Mouse (Mus musculus): ENCODE results near the gene Gatd1. TPM values are rescaled to one million over a fixed set of nuclear protein-coding genes. Genes with fewer than 3 reads are reported as not detected.
"Not testable (repeated sequence)": the region's sequence is repeated elsewhere in the genome, so short reads cannot be mapped to it uniquely, and the experiment has no call there.

Gene Gatd1
- total RNA-seq, 1 experiment from 2014 or later = 16.8 TPM

DNA sequence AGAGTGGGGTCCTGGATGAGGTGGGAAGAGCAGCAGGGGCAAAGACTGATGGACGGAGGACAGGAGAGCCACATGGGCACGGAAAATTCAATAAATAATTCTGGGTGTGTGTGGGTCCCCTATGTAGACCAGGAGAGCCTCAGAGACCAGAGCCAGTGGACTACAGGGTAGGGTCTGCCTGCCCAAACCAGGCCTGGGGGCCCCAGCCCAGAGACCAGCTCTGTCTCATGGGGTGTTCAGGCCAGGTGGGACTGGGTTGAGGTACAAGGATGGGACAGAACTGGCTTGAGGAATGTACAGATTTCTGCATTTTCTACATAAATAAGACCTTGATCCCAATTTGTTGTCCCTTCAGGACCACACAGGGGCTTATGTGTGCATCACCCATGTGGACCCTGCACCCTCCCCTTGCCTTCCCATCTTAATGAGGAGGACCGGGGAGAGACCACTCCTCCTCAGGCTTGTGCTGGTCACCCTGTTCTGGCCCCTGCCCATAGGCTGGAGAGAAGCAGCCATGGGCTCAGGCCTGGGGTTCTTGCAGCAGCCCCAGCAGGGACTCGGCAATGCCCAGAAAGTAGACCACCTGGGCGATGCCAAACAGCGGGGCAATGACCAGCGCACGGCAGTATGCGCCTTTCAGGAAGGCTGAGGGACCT lies 16.8 kb upstream of the Gatd1 start:
- no peak for ATAC-seq (ENCODE audit: extremely low read depth, insufficient number of reproducible peaks, low FRiP score, poor library complexity, severe bottlenecking)

DNA sequence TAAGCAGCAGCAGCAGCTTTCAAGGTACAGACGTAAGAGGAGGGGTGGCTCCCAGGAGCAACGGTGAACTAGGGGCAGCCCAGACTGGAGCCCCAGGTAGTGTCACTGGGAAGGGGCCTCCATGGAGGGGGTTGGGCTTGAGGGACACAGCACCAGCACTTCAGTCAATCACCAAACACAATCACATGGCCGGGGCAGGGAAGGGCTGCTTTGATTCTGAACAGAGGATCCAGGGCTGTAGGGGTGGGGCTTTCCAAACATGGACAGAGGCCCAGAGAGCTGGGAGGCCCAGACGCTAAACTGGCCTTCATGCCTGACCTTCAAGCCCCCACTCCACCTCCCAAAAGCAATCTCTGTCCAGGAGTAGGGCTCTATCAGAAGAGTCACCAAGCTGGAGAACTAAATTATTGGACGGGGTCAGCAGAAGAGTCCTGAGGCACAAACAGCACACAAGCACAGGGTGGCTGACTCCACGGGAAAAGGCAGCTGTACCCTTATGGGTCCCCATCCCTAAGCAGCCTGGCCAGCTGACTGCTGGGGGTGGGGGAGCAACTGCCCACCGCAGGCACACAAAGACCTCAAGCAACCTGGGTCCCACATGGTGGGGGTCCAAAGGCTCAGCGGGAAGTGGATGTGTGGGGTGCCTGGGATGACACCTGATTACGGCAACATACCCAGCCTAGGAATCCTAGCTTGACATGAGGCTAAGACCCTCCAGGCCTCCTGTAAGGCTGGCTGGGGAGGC lies 16.1 kb upstream of the Gatd1 start:
- no peak for ATAC-seq (ENCODE audit: extremely low read depth, insufficient number of reproducible peaks, low FRiP score, poor library complexity, severe bottlenecking)

DNA sequence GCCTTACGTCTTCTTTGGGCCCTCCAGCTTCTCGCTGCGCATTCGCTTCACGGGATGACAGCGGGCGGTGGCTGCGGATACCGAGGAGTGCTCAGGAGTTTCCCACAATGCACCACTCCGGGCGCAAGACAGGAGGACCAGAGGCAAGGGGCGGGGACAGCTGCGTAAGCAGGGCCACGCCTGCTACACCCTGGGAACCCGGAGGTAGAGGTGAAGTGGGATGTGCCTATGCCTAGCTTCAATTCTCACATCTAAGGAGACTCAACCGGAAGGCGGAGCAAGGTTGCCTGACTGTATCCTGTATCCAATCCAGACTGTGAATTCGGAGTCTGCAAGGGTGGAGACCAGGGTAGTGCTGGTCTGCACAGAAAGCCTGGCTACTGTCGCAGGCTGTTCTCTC lies 15.4 kb upstream of the Gatd1 start, which contains the start of gene Cend1:
Gene Cend1, minus strand, starts transcription at position 182 of the 400 bp plus-strand sequence.
- no peak for ATAC-seq (ENCODE audit: extremely low read depth, insufficient number of reproducible peaks, low FRiP score, poor library complexity, severe bottlenecking)

DNA sequence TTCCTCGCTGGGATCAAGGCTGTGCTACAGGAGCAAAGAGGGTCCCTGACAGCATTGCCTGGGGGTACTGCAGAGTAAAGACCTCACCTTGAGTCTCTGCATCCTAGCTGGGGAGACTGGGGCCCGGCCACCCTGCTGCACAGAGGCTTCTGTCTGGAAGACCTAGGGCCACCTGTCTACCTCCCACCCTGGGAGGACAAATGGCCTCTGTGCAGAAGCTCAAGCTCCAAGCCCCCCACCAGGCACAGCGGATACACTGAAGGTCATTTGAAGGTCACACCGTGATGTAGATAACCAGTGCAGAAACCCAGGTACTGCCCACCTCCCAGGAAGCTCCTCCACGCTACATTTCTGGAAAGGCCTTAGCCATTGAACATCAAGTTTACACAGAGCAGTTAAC lies 14.8 kb upstream of the Gatd1 start:
- ATAC-seq (ENCODE audit: extremely low read depth, insufficient number of reproducible peaks, low FRiP score, poor library complexity, severe bottlenecking) = no peak

DNA sequence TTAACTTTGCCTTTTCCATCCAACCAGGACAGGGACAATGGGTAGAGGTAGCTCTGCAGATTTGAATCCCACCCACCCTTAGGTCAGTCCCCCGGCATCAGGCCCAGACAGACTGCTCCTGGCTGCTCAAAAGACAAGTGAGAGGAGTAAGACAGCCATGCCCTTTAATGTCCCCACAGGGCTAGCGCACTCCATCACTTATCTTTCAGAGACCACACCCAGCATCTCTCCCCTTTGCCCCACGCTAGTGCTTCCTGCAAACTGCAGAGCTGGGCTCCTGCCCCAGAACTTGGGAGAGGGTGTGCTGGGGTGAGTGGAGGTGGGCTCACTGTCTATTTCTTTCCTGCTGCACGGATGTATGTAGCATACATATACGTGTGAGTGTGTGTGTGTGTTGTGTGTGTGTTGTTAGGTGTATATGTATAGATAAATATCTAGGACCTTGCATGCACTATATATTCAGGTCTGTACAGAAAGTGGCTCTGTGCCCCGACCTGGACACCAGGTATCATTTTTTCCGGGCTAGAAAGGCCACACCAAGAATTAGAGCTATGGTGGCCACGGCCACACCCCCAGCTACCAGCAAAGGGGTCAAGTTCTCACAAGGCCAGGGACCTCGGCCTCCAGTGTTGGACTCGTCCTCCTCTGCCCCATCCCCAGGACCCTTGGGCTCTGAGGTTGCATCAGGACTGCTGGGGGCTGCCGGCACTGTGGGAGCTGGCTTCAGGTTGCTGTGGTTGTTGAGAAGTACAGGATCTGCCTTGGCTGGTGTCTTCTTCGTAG lies 13.2 kb upstream of the Gatd1 start:
- ATAC-seq (ENCODE audit: extremely low read depth, insufficient number of reproducible peaks, low FRiP score, poor library complexity, severe bottlenecking) = no peak

DNA sequence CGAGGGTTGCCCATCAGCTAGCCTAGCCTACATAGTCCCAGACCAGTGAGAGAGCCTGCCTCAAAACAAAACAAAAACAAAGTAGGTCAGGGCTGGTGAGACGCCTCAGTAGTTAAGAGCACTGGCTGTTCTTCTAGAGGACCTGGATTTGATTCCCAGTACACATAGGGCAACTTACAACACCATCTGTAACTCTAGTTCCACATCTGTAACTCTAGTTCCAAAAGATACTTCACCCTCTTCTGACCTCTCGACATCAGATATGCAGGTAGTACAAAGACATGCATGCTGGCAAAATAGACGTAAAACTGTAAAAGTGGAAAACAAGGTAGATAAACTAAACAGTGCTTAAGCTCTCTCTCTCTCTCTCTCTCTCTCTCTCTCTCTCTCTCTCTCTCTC lies 9.9 kb upstream of the Gatd1 start:
- no peak for ATAC-seq (ENCODE audit: extremely low read depth, insufficient number of reproducible peaks, low FRiP score, poor library complexity, severe bottlenecking)

DNA sequence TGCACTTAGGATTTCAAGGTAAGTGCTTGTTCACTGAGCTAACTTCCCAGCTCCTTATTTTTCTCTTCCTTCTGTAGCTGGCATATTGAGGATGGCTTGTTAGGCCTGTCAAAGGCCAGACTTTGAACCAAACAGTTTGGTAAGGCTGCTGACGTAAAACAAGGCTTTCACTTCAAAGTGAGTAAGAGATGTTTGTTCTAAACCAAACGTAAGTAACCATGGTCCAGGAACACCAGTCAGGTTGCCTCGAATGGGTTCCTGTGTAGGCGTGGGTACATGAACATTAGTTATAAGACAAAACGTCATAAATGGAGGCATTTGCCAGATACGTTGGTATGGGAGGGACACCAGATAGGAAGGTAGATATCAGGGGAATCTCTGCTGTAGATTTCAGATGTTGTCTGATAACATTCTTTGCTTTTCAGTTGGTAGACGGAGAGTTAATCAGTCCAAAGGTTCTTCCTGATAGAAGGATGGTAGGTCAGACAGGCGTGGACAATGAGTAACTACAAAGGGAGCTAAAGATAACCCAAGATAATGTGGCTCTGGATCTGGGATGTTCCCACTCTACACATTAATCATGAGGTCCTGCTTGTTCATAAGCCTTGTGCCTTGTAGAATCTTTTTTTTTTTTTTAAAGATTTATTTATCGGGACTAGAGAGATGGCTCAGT lies 6.2 kb upstream of the Gatd1 start:
- ATAC-seq (ENCODE audit: extremely low read depth, insufficient number of reproducible peaks, low FRiP score, poor library complexity, severe bottlenecking) = no peak

DNA sequence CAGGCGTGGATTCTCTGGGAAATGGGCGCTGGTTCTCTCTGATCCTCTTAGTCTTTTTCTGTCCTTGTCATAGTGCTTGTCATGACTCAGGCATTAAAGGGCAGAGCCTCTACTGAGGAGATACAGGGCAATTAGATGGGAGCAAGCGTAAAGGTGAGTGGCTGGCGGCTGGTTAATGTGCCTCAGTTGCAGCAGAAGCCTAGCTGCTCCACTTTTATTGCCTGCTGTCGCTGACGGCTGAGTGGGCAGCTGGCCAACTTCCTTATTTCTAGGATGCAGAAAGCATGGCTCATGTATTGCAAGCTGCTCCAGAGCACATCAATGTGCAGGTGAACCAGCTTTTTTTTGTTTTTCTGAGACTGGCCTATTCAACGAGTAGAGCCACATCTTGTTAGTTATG lies 5.0 kb upstream of the Gatd1 start:
- no peak for ATAC-seq (ENCODE audit: extremely low read depth, insufficient number of reproducible peaks, low FRiP score, poor library complexity, severe bottlenecking)

DNA sequence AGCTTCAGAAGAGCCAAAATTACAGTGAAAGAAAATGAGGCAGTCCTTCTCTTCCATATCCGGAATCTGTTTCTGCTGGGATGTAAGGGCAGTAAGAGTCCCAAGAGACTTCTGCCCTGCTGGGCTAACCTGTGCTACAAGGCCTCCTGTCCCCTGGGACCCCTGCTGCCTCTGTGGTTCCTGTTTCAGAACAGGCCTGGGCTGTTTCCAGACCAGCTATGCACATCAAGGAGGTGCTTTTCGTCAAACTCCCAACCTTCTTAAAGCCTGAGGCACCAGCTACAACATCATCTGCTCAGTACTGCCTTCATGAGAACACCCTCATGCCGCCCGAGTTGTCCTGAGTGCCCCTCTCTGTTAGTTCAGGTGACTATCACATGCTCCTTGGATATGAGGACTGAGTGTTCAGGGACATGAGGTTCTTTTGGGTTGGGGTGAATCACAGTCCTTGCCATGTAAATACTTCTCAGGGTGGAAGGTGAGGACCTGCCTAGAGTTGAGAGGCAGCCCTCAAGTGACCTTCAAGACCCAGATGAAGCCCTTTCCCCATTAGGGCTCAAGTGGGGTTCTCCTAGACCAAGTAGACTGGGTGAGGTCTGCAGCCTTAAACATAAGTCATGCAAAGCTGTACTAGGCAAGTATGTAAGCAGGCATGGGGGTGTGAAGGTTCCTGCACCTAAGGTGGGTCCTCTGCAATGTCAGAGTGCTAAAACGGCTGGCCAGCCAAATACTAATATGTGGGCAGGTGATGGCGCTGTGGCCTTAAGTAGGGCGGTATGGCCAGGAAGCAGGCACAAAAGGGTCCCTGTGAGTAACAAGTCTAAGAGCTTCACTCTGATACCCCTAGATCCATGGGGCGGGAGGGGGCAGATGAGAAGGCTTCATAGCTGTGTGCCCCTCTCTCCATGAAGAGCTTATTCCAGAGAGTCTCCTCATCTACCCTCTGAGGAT lies 4.1 kb upstream of the Gatd1 start:
- no peak for ATAC-seq (ENCODE audit: extremely low read depth, insufficient number of reproducible peaks, low FRiP score, poor library complexity, severe bottlenecking)

DNA sequence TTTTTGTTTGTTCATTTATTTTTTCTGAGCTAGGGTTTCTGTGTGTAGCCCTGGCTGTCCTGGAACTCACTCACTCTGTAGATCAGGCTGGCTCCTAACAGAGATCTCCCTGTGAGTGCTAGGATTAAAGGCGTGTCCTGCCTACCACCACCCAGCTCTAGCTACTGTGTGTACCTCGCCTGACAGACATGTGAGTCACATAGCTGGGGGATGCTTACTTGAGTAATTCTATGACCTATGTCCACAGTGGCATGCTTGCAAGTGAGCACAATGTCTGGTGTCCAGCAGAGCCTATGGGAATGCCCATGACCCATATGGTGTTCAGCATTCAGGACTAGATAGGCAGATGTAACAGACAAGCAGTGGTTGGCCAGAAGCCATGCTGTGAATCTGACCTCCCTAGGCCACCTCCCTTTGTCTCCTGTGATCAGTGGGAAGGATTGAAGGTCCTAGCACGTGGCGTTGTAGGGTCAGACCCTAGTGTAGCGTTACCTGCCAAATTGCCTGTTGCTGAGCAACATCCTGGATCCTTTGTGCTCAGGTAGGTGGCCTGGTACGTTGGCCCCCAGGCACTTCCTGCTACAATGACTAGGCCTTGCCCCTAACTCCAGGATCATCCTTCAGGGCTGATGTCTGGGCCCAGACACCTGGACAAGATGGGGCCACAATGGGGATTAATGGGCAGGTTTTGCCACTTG lies 2.4 kb upstream of the Gatd1 start:
- no peak for ATAC-seq (ENCODE audit: extremely low read depth, insufficient number of reproducible peaks, low FRiP score, poor library complexity, severe bottlenecking)

DNA sequence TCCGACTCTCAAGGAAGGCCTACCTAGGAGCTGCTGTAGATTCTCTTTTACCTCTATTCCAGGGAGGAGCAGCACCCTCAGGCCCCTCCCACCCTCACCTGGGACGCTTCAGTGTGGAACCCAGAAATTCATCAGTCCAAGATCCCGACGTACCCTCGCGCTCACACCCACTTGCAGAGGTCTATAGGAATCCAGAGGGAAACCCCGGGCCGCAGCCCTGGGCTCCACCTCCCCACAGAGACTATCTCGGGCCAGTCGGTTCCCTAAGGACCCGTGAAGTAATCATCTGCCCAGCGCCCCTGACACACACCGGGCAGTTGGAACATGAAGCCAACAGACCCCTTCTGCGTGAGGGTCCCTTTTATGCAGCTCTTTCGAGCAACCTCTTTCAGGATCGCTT lies 605 bp downstream of the Gatd1 start:
- no peak for ATAC-seq (ENCODE audit: extremely low read depth, insufficient number of reproducible peaks, low FRiP score, poor library complexity, severe bottlenecking)

DNA sequence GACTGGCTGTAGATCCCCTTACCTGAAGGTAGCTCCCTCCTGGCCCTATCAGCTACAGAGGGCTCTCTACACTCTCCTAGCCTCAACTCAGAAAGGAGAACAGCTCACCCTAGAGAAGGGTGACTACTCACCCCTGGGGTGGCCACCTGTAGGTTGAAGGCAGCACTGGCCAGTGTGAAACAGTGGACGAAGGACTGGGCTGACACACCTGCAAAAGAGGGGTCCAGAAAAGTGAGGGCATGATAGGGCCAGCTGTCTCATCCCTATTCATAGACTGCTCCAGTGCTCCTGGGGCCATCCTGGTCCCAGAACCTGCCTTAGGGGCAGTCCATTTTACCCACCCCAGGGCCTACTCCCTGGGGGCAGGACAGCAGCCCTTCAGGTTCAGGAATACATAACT lies 2.3 kb downstream of the Gatd1 start:
- ATAC-seq (ENCODE audit: extremely low read depth, insufficient number of reproducible peaks, low FRiP score, poor library complexity, severe bottlenecking) = no peak

DNA sequence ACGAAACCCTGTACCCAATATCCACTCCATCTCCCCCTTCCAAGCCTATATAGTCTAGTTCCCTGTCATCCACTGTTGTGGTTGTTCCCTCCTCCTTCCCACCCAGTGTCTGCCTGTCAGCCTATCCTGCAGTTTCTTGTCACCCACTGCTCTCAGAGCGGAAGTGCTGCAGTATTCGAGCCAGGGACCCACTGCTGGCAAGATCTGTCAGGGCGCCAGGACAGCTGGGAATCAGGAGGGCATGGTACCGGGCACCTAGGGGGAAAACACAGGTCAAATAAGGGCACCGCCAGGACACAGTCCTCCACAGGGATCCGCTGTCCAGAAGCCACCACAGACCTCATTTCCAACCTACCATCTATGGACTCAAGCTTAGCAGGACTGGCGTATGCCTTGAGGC lies 3.3 kb downstream of the Gatd1 start:
- ATAC-seq (ENCODE audit: extremely low read depth, insufficient number of reproducible peaks, low FRiP score, poor library complexity, severe bottlenecking) = no peak

DNA sequence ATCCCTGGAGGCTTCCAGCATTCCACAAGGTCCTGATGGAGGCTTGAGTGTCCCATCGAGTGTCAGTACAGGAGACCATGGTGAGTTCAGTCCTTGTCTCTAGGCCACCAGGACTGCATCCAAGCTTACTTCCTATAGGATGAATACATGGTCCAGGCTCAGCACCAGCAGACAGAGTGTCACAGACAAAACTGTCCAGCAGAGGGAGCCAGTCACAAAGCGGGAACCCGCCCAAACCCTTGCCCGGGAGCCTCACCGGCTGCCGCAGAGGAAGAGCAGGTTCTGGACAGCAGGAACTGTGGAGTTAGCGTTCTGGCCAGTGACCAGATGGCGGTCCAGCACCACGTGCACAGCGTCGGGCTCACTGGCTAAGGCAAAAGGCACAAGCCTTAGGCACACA lies 5.1 kb downstream of the Gatd1 start:
- peak; percentile 83 for ATAC-seq (ENCODE audit: extremely low read depth, insufficient number of reproducible peaks, low FRiP score, poor library complexity, severe bottlenecking)

DNA sequence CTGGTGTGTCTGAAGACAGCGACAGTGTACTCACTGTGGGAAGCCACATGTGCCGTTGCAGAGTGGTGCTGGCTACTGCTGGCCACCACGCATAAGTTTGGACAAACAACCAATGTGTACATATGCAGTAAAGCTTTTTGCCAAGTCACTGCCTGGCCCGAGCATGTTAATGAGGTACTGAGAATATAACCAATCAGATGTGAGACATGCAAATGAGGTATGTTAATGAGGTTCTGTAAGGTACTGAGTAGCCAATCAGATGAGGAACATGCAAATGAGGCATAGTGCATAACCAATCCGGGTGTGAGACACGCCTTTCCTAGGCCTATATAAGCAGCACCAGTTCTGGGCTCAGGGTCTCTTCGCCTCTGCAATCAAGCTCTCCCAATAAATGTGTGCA lies 6.3 kb downstream of the Gatd1 start:
- ATAC-seq (ENCODE audit: extremely low read depth, insufficient number of reproducible peaks, low FRiP score, poor library complexity, severe bottlenecking) = not testable (repeated sequence)

DNA sequence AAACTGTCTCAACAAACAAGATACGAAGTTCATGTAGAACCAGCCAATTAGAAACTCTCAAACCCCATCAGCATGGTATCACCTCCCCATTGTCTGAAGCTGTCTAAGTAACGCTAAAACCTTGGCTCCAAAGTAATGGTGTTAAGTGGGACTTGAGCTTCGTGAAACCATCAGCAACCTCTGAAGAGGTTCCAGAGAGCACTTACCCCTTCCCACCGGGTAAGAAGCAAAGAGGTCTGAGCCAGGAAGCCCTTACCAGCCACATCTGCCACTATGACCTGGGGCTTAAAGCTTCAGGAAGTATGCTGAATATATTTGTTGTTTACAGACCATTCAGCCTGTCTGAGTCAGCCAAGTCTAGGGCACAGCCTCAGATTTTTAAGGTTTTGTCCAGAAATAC lies 8.5 kb downstream of the Gatd1 start:
- ATAC-seq (ENCODE audit: extremely low read depth, insufficient number of reproducible peaks, low FRiP score, poor library complexity, severe bottlenecking) = no peak

DNA sequence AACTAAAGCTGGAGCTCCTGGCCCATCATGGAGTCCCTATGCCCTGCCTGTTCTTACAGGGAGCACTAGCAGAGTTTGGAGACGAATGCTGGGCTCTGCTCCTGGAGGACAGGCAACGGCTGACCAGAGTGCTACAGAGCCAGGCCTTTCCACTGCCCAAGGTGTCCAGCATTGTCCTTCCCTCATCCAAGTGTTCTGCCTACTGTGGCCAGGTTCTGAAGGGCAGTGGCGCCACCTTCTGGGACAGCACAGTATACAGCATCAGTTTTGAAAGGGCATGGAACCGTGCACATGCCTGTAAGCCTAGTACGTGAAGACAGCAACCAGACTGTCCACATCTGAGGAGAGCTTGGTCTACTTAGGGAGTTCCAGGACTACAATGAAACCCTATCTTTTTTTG lies 10.6 kb downstream of the Gatd1 start:
- ATAC-seq (ENCODE audit: extremely low read depth, insufficient number of reproducible peaks, low FRiP score, poor library complexity, severe bottlenecking) = peak; percentile 82

DNA sequence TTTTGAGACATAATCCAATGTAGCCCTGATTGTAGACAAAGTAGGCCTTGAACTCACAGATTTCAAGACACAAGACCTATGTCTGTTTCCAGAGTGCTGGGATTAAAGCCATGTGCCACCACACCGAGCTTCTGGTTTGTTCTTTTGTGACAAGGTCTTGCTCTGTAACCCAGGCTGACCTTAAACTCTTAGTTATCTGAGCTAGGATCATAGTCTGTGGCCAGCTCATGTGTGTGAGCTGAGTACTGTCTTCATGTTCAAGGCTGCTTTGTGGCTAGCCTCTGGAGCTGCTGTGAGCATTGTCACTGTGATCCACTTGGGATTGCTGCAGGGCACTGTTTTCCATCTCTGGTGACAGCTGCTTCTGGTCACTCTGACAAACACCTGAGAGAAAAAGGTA lies 18.6 kb downstream of the Gatd1 start:
- no peak for ATAC-seq (ENCODE audit: extremely low read depth, insufficient number of reproducible peaks, low FRiP score, poor library complexity, severe bottlenecking)
